Mouse (Mus musculus): ENCODE measurements around the gene Slc45a3. TPM values are rescaled to one million over a fixed set of nuclear protein-coding genes. Genes with fewer than 3 reads are reported as not detected.

Gene Slc45a3
- polyA plus RNA-seq, 1 experiment: 0.75 TPM

DNA sequence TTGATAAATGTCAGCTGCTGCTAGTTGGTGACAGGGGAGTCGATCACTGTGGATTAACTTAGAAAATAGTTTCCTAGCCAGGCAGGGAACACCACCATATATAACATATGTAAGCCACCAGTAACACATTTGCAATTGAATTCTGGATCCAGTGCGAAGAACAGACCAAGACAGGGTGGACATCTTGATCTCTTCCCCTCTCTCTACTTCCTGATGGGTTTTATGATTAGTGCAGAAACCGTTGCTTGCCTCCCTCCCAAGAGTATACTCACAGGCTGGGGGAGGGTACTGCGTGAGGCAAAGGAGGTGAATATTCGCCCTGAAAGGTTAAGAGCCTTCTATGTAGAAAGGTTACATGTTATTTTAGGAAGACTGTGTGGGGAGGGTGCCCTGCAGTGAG is 3.1 kb downstream of the Slc45a3 start:
- TF ChIP-seq CEBPB (IDR thresholded peaks at IDR 0.05; ENCODE audit: low read depth): no peak
- no peak for TF ChIP-seq MYOD1 (IDR thresholded peaks at IDR 0.05; ENCODE audit: control insufficient read depth, insufficient read length, low read depth)
- TF ChIP-seq FOSL1 (IDR thresholded peaks at IDR 0.05; ENCODE audit: insufficient read depth, low read length, poor library complexity, severe bottlenecking): no peak
- H3K27me3 ChIP-seq (ENCODE audit: control insufficient read depth, insufficient read depth, insufficient read length): peaks cover 49% of the 10 kb centered on the region
- H3ac ChIP-seq (ENCODE audit: control insufficient read depth, insufficient read length, low read depth): no peak overlapping the region

DNA sequence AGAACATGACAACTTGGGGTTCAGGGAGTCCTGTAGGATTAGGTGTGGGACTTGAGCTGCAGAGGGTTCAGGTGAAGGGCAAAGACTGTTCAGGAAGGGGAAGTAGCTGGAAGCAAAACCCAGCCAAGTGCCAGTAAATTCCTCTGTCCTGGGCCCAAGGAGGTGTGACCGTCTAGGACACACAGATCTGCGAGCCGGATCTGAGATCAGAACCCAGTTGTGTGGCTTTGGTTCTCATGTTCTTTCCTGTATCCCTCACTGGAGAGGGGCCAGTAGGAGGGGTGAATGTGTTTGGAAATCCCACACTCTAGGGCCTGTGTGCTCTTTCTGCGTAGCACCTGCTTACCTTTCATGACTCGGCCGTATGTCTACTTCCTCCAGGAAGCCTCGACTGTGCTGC is 4.6 kb downstream of the Slc45a3 start:
- Histone ChIP-seq H3K36me3 (ENCODE audit: control insufficient read depth, insufficient read depth) (no peaks in the 10 kb centered on the region), H3K79me2 (ENCODE audit: control insufficient read depth, insufficient read depth) (no peaks in the 10 kb centered on the region), H3K27me3 (ENCODE audit: control insufficient read depth, insufficient read depth, insufficient read length) (peaks cover 51% of the 10 kb centered on the region), H3ac (ENCODE audit: control insufficient read depth, insufficient read length, low read depth) (no peak overlapping the region), H3K79me3 (ENCODE audit: low read depth) (no peaks in the 10 kb centered on the region), H3K4me3 (ENCODE audit: insufficient read depth, poor library complexity, severe bottlenecking) (no peak overlapping the region)
- TF ChIP-seq CEBPB (IDR thresholded peaks at IDR 0.05; ENCODE audit: low read depth) (no peak), USF1 (IDR thresholded peaks at IDR 0.05; ENCODE audit: low read depth) (no peak), FOSL1 (IDR thresholded peaks at IDR 0.05; ENCODE audit: insufficient read depth, low read length, poor library complexity, severe bottlenecking) (no peak)

More for the DNA sequence above, 3.1 kb downstream of the Slc45a3 start:
- H3K79me3 ChIP-seq (ENCODE audit: low read depth): no peaks in the 10 kb centered on the region
- H3K79me2 ChIP-seq (ENCODE audit: control insufficient read depth, insufficient read depth): no peaks in the 10 kb centered on the region
- H3K4me3 ChIP-seq (ENCODE audit: insufficient read depth, poor library complexity, severe bottlenecking): no peak overlapping the region
- H3K36me3 ChIP-seq (ENCODE audit: control insufficient read depth, insufficient read depth): no peaks in the 10 kb centered on the region

DNA sequence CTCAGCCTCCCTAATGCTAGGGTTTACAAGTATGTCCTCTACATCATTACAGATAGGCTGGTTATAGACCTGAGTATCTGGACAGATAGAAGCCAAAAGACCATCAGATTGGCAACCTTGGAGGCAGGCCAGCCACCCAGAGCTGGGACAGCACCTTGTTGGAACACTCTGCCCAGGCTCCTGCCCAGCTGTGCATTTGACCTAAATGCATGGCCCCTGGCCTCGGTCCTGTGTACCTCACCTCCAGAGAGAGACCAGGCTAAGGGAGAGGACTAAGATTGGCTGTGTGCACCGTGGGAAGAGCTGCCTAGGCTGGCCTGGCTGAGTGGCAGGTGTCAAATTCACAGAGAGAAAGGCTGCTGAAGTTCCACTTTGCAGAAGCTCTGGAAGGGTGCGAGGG is 5.8 kb downstream of the Slc45a3 start:
- TF ChIP-seq CEBPB (IDR thresholded peaks at IDR 0.05; ENCODE audit: low read depth) (no peak), MYOD1 (IDR thresholded peaks at IDR 0.05; ENCODE audit: control insufficient read depth, insufficient read length, low read depth) (no peak), MYOG (IDR thresholded peaks at IDR 0.05; ENCODE audit: control insufficient read depth, extremely low read depth, insufficient read length) (no peak), USF1 (IDR thresholded peaks at IDR 0.05; ENCODE audit: low read depth) (no peak), CTCF (IDR thresholded peaks at IDR 0.05; ENCODE audit: control insufficient read depth, insufficient read depth, insufficient read length) (no peak), MAX (IDR thresholded peaks at IDR 0.05) (no peak), FOSL1 (IDR thresholded peaks at IDR 0.05; ENCODE audit: insufficient read depth, low read length, poor library complexity, severe bottlenecking) (no peak)
- no peaks in the 10 kb centered on the region for H3K36me3 ChIP-seq (ENCODE audit: control insufficient read depth, insufficient read depth)
- no peaks in the 10 kb centered on the region for H3K79me2 ChIP-seq (ENCODE audit: control insufficient read depth, insufficient read depth)
- H3ac ChIP-seq (ENCODE audit: control insufficient read depth, insufficient read length, low read depth): no peak overlapping the region
- H3K4me3 ChIP-seq (ENCODE audit: insufficient read depth, poor library complexity, severe bottlenecking): no peak overlapping the region
- no peaks in the 10 kb centered on the region for H3K79me3 ChIP-seq (ENCODE audit: low read depth)
- peaks cover 49% of the 10 kb centered on the region for H3K27me3 ChIP-seq (ENCODE audit: control insufficient read depth, insufficient read depth, insufficient read length)

DNA sequence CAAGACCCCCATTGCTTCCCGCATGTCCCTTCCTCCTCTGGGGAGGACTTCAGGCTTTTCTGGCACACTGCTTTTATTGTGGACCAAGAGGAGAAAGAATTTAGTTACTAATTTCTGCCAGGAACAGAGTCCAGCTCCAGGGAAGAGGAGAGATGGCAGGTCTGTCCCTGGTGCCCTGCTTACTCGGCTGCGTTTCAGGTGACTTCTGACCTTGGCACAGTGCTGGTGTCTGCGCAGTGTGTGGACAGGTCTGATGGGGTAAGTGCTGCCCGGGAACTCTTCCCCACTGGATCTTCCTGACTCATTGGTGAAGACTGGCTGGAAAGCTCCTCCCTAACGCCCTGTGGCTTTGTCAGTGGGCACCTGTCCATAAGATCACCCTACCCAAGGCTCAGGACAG is 6.2 kb downstream of the Slc45a3 start:
- Histone ChIP-seq H3K79me2 (ENCODE audit: control insufficient read depth, insufficient read depth) (no peaks in the 10 kb centered on the region), H3K4me3 (ENCODE audit: insufficient read depth, poor library complexity, severe bottlenecking) (no peak overlapping the region), H3K36me3 (ENCODE audit: control insufficient read depth, insufficient read depth) (no peaks in the 10 kb centered on the region), H3K27me3 (ENCODE audit: control insufficient read depth, insufficient read depth, insufficient read length) (peaks cover 49% of the 10 kb centered on the region), H3ac (ENCODE audit: control insufficient read depth, insufficient read length, low read depth) (no peak overlapping the region), H3K79me3 (ENCODE audit: low read depth) (no peaks in the 10 kb centered on the region)
- no peak for TF ChIP-seq MYOG (IDR thresholded peaks at IDR 0.05; ENCODE audit: control insufficient read depth, extremely low read depth, insufficient read length)
- no peak for TF ChIP-seq USF1 (IDR thresholded peaks at IDR 0.05; ENCODE audit: low read depth)
- no peak for TF ChIP-seq MYOD1 (IDR thresholded peaks at IDR 0.05; ENCODE audit: control insufficient read depth, insufficient read length, low read depth)
- no peak for TF ChIP-seq FOSL1 (IDR thresholded peaks at IDR 0.05; ENCODE audit: insufficient read depth, low read length, poor library complexity, severe bottlenecking)

DNA sequence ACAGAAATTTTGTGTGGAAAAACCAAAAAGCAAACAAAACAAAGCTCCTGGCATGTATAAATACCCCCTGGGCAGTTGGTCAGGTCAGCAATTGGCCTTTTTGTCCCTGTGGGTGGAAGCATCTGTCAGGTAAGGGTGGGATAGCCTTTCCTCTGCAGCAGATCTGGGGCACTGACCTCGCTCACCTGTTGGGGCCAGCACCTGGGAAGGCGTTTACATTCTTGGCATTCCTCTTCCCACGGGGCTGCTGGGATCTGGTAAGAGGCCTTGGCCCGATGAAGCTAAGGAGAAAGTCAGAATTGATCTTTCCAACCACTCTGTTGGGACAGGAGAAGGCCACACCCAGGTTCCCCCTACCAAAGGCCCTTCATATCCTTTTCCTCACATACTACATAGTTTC is 7.1 kb downstream of the Slc45a3 start:
- no peaks in the 10 kb centered on the region for H3K79me3 ChIP-seq (ENCODE audit: low read depth)
- no peaks in the 10 kb centered on the region for H3K36me3 ChIP-seq (ENCODE audit: control insufficient read depth, insufficient read depth)
- H3ac ChIP-seq (ENCODE audit: control insufficient read depth, insufficient read length, low read depth): no peak overlapping the region
- H3K4me3 ChIP-seq (ENCODE audit: insufficient read depth, poor library complexity, severe bottlenecking): no peak overlapping the region
- TF ChIP-seq FOSL1 (IDR thresholded peaks at IDR 0.05; ENCODE audit: insufficient read depth, low read length, poor library complexity, severe bottlenecking): no peak
- no peak for TF ChIP-seq USF1 (IDR thresholded peaks at IDR 0.05; ENCODE audit: low read depth)
- TF ChIP-seq MYOG (IDR thresholded peaks at IDR 0.05; ENCODE audit: control insufficient read depth, extremely low read depth, insufficient read length): no peak
- no peak for TF ChIP-seq MAX (IDR thresholded peaks at IDR 0.05)
- TF ChIP-seq MYOD1 (IDR thresholded peaks at IDR 0.05; ENCODE audit: control insufficient read depth, insufficient read length, low read depth): no peak
- no peak for TF ChIP-seq CEBPB (IDR thresholded peaks at IDR 0.05; ENCODE audit: low read depth)
- TF ChIP-seq CTCF (IDR thresholded peaks at IDR 0.05; ENCODE audit: control insufficient read depth, insufficient read depth, insufficient read length): no peak
- no peaks in the 10 kb centered on the region for H3K79me2 ChIP-seq (ENCODE audit: control insufficient read depth, insufficient read depth)
- peaks cover 47% of the 10 kb centered on the region for H3K27me3 ChIP-seq (ENCODE audit: control insufficient read depth, insufficient read depth, insufficient read length)

DNA sequence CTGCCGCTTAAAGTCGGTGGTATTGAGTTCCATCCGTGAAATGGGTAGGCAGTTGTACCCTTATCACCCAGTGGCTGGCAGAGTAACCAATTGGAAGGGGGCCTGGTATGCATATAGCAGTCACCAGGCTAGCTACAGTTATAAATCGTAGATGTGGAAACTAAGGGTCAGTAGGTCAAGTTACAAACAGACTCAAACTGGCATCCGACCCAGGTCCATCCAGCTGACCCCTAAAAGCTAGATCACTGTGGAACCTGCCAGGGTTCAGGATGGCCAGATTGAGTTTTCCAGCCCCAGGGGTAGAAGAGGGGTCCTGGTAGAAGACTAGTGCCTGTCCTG is 7.5 kb downstream of the Slc45a3 start:
- no peaks in the 10 kb centered on the region for H3K36me3 ChIP-seq (ENCODE audit: control insufficient read depth, insufficient read depth)
- no peak overlapping the region for H3K4me3 ChIP-seq (ENCODE audit: insufficient read depth, poor library complexity, severe bottlenecking)
- no peak overlapping the region for H3ac ChIP-seq (ENCODE audit: control insufficient read depth, insufficient read length, low read depth)
- no peaks in the 10 kb centered on the region for H3K79me3 ChIP-seq (ENCODE audit: low read depth)
- H3K27me3 ChIP-seq (ENCODE audit: control insufficient read depth, insufficient read depth, insufficient read length): peaks cover 49% of the 10 kb centered on the region
- H3K79me2 ChIP-seq (ENCODE audit: control insufficient read depth, insufficient read depth): no peaks in the 10 kb centered on the region
- TF ChIP-seq MAX (IDR thresholded peaks at IDR 0.05) (no peak), CTCF (IDR thresholded peaks at IDR 0.05; ENCODE audit: control insufficient read depth, insufficient read depth, insufficient read length) (no peak), CEBPB (IDR thresholded peaks at IDR 0.05; ENCODE audit: low read depth) (no peak), MYOD1 (IDR thresholded peaks at IDR 0.05; ENCODE audit: control insufficient read depth, insufficient read length, low read depth) (no peak), USF1 (IDR thresholded peaks at IDR 0.05; ENCODE audit: low read depth) (no peak), FOSL1 (IDR thresholded peaks at IDR 0.05; ENCODE audit: insufficient read depth, low read length, poor library complexity, severe bottlenecking) (no peak), MYOG (IDR thresholded peaks at IDR 0.05; ENCODE audit: control insufficient read depth, extremely low read depth, insufficient read length) (no peak)
